Mouse (Mus musculus): Measurements from ENCODE around the gene B430306N03Rik.
A peak's percentile ranks its signal among the peaks of the same experiment; 100 is the strongest.
"Not testable (repeated sequence)": the region's sequence is repeated elsewhere in the genome, so short reads cannot be mapped to it uniquely, and the experiment has no call there.

The B430306N03Rik gene

GRCm38 (mm10) chr17:48315905-48316579 is at the start of gene B430306N03Rik:
Gene B430306N03Rik (plus strand): TSS chr17:48316141.
- not testable (repeated sequence) for DNase-seq (ENCODE audit: low spot score)

- DNase-seq (ENCODE audit: low spot score): no peak
Observed at GRCm38 (mm10) chr17:48266610-48267304, 49.2 kb upstream of the B430306N03Rik start.

GRCm38 (mm10) chr17:48267591-48267990 is 48.4 kb upstream of the B430306N03Rik start:
- DNase-seq (ENCODE audit: low spot score): no peak

DNA sequence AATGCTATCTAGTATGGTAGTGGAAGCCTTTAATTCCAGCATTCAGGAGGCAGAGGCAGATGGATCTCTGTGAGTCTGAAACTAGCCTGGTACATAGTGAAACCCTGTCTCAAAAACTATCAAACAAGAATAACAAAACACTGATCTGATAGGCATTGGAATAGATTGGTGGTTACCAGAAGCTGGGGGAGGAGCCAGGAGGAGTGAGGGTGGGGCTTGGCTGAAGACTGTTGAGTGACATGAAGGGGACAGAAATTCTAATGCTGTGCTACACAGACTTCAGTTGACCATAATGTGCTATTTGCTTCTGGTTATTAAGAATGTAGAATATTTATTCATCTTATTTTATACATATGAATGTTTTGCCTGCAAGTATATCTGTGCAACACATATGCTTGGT is 47.7 kb upstream of the B430306N03Rik start:
- DNase-seq (ENCODE audit: low spot score): no peak

DNA sequence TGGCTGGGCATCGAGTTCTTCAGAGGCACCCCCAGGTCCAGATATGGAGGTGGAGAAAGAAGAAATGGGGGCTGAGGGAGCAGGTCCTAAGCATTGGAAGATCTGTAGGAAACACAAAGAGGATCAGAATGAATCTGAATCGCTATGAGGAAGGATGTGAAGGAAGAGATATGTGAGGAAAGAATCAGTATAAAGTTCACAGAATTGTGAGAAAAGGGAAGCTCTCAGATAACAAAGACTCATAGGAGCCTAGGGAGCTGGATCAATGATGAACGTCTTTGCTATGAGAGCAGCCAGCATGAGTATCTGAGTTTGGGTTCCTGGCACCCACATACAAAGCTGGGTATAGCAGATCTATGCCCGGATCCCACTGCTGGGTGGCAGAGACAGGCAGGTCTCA is 46.1 kb upstream of the B430306N03Rik start:
- DNase-seq (ENCODE audit: low spot score): no peak

- no peak for DNase-seq (ENCODE audit: low spot score)
Observed at GRCm38 (mm10) chr17:48272158-48272557, 43.8 kb upstream of the B430306N03Rik start.

- no peak for DNase-seq (ENCODE audit: low spot score)
Observed at GRCm38 (mm10) chr17:48272598-48272997, 43.3 kb upstream of the B430306N03Rik start.

DNA sequence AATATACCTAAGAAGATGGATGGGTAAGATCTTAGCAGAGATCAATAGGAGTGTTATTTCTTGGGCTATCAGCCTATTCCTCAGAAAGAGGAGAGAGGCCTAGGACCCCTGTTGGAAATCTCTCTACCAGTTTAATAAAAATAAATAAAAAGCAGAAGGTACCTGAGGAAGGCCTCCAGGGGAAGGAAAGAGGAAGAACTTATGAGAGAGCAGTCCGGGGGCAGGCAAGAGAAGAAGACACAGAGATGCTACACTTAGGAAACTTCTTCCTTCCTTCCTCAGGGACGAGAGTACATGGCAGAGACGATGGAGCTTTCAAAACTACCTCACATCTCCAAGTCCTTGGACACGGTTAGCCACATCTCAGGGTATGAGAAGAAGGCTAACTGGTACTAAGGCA is 41.8 kb upstream of the B430306N03Rik start:
- no peak for DNase-seq (ENCODE audit: low spot score)

- peak; percentile 86 for DNase-seq (ENCODE audit: low spot score)
Observed at GRCm38 (mm10) chr17:48274885-48275284, 41.1 kb upstream of the B430306N03Rik start.

GRCm38 (mm10) chr17:48275736-48276135 is 40.2 kb upstream of the B430306N03Rik start:
- DNase-seq (ENCODE audit: low spot score): no peak

- no peak for DNase-seq (ENCODE audit: low spot score)
Observed at GRCm38 (mm10) chr17:48278381-48278780, 37.6 kb upstream of the B430306N03Rik start.

DNA sequence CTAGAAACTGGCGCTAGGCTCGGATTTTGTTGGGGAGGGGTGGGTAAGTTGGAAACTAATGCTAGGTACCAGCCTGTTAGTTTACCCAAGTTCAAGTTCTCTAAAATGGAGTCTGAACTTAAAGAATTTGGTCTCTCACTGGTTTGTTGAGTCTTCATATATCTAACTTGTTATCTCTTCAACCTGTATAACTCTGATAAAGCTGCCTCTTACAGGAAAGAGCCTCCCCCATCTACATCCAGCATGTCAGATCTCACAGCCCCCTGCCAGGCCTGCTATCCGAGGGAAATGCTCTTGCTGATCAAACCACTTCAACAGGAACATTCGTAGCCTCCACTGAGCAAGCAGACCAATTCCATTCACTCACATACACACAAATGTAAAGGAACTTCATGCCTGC is 36.9 kb upstream of the B430306N03Rik start:
- no peak for DNase-seq (ENCODE audit: low spot score)

- DNase-seq (ENCODE audit: low spot score): no peak
Observed at GRCm38 (mm10) chr17:48280943-48281738, 34.8 kb upstream of the B430306N03Rik start.

DNA sequence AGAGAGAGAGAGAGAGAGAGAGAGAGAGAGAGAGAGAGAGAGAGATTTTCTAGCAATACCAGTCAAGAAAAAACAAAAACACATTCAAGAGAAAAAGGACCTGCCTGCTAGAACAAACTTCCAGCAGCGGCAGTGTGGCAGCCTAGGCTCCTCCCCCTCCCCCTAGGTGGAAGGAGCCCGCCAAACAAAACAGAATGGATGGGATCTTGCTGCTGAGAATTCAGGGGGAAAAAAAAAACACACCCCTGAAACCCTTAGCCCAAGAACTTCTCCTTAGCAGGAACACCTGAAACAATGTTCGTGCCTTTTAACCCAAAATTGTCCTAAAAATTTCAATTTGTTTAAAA is 34.2 kb upstream of the B430306N03Rik start:
- no peak for DNase-seq (ENCODE audit: low spot score)

DNA sequence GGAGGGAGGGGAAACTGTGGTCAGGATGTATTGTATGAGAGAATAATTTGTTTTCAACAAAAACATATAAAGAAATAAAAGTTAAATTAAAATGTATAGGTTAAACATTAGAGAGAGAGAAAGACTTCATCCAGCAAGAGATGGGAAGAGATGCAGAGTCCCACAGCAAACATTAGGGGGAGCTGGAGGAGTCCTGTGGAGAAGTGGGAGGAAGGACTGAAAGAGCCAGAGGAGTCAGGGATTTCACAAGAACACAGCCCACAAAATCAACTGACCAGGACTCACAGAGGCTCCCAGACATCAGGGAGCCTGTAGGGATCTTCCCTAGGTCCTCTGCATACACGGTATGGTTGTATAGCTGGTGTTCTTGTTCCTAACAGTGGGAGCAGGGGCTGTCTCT is 29.2 kb upstream of the B430306N03Rik start:
- DNase-seq (ENCODE audit: low spot score): no peak

- no peak for DNase-seq (ENCODE audit: low spot score)
Observed at GRCm38 (mm10) chr17:48287276-48287675, 28.7 kb upstream of the B430306N03Rik start.

- no peak for DNase-seq (ENCODE audit: low spot score)
Observed at GRCm38 (mm10) chr17:48293500-48294194, 22.3 kb upstream of the B430306N03Rik start.

- no peak for DNase-seq (ENCODE audit: low spot score)
Observed at GRCm38 (mm10) chr17:48299203-48299602, 16.7 kb upstream of the B430306N03Rik start, which contains the start of gene Treml2. Gene Treml2 (plus strand): TSS chr17:48299498.

DNA sequence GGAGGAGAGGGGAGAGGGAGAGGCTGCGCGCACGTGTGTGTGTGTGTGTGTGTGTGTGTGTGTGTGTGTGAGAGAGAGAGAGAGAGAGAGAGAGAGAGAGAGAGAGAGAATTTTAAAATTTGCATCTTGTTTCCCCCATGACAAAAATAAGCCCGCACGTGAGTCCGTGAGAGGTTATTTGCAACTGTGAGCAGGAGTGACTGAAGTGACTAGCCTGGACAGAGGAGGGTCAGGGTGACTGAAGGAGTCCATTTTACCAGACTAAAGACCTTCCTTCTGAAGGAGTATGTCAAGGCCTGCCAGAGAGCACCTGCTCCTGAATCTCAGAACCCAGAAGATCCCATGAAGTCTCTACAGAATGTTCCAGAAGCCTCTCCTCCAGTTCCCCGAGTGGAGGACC is 16.2 kb upstream of the B430306N03Rik start:
- no peak for DNase-seq (ENCODE audit: low spot score)

- DNase-seq (ENCODE audit: low spot score): no peak
Observed at GRCm38 (mm10) chr17:48300199-48300598, 15.7 kb upstream of the B430306N03Rik start.

GRCm38 (mm10) chr17:48300861-48301260 is 15.1 kb upstream of the B430306N03Rik start:
- no peak for DNase-seq (ENCODE audit: low spot score)

- no peak for DNase-seq (ENCODE audit: low spot score)
Observed at GRCm38 (mm10) chr17:48301792-48302191, 14.1 kb upstream of the B430306N03Rik start.
